Mouse (Mus musculus): Measurements from ENCODE around the gene Irf8.

DNA sequence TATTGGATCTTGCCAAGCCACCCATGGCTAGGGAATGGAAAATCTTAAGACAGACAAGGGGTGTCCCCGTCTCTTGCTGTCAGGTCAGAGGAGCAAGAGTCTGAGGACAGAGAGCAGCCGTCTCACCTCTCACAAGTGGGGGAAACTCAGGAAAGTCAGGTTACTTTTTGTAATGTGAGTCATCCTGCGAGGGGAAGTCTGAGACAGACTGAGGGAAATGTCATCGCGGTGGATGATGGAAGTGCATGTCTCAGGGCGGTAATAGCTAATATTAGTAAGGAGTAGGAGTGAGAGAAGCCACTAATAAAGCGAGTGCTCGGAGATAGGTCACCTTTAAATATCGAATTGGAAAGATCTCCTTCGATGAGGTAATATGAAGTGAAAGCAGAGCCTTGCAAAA, 27.0 kb upstream of the Irf8 start:
- TF ChIP-seq CTCF (IDR thresholded peaks at IDR 0.05; ENCODE audit: control insufficient read depth, insufficient read depth, low read length) (no peak), POLR2A (IDR thresholded peaks at IDR 0.05; ENCODE audit: borderline replicate concordance, control insufficient read depth, low read depth, low read length) (no peak)
